Mouse (Mus musculus): Measurements from ENCODE around the gene Relch. TPM values are rescaled to one million over a fixed set of nuclear protein-coding genes. Genes with fewer than 3 reads are reported as not detected.
"Not testable (repeated sequence)": the region's sequence is repeated elsewhere in the genome, so short reads cannot be mapped to it uniquely, and the experiment has no call there.

The Relch gene
- polyA plus RNA-seq, 1 experiment from 2014 or later: 29.2 TPM

- POLR2A ChIA-PET: no interaction called here
- no peak for ATAC-seq
- in situ Hi-C loops (cut with MboI; ENCODE audit: low pct_unique_long_range_greater_than_20kb): loop anchor here (25.0 kb wide), 1 partner anchor 298 kb away; no protein-coding TSS in a partner anchor
- TF ChIP-seq CTCF (IDR thresholded peaks at IDR 0.05): no peak
- DNase-seq (ENCODE audit: low read depth, low spot score): no peak
- no peaks in the 10 kb centered on the region for H3K27me3 ChIP-seq
- CTCF ChIA-PET: interaction anchor here (1.2 kb wide), 1 partner anchor 8 kb away, joined by 4 read pairs; no protein-coding TSS in a partner anchor
Measured at GRCm38 (mm10) chr1:105739493-105739892, 75.8 kb downstream of the Relch start.

GRCm38 (mm10) chr1:105742481-105742880, 78.8 kb downstream of the Relch start:
- ATAC-seq (peak; percentile 41), DNase-seq (ENCODE audit: low read depth, low spot score) (peak; percentile 15)
- no peaks in the 10 kb centered on the region for H3K27me3 ChIP-seq
- ChIA-PET CTCF (no interaction called here), POLR2A (no interaction called here)
- TF ChIP-seq CTCF (IDR thresholded peaks at IDR 0.05): no peak
- in situ Hi-C loops (cut with MboI; ENCODE audit: low pct_unique_long_range_greater_than_20kb): loop anchor here (25.0 kb wide), 1 partner anchor 295 kb away; no protein-coding TSS in a partner anchor

- no peaks in the 10 kb centered on the region for H3K27me3 ChIP-seq
- POLR2A ChIA-PET: no interaction called here
- no peak for TF ChIP-seq CTCF (IDR thresholded peaks at IDR 0.05)
- DNase-seq (ENCODE audit: low read depth, low spot score) (peak; percentile 39), ATAC-seq (peak; percentile 57)
- CTCF ChIA-PET: interaction anchor here (1.0 to 1.6 kb wide), 4 partner anchors 9 to 290 kb away, joined by 3 to 4 read pairs (median 3); no protein-coding TSS in a partner anchor
- in situ Hi-C loops (cut with MboI; ENCODE audit: low pct_unique_long_range_greater_than_20kb): loop anchor here (25.0 kb wide), 1 partner anchor 291 kb away; no protein-coding TSS in a partner anchor
Measured at GRCm38 (mm10) chr1:105746444-105746843, 82.8 kb downstream of the Relch start.

- TF ChIP-seq CTCF (IDR thresholded peaks at IDR 0.05): no peak
- peak; percentile 76 for ATAC-seq
- ChIA-PET CTCF (interaction anchor here (1.0 to 1.8 kb wide), 5 partner anchors 8 to 289 kb away, joined by 3 to 4 read pairs (median 3); no protein-coding TSS in a partner anchor), POLR2A (no interaction called here)
- no peaks in the 10 kb centered on the region for H3K27me3 ChIP-seq
- in situ Hi-C loops (cut with MboI; ENCODE audit: low pct_unique_long_range_greater_than_20kb): loop anchor here (25.0 kb wide), 1 partner anchor 290 kb away; no protein-coding TSS in a partner anchor
- DNase-seq (ENCODE audit: low read depth, low spot score): no peak
Measured at GRCm38 (mm10) chr1:105746858-105747596, 83.4 kb downstream of the Relch start.

GRCm38 (mm10) chr1:105748091-105748799, 84.6 kb downstream of the Relch start:
- TF ChIP-seq CTCF (IDR thresholded peaks at IDR 0.05): no peak
- in situ Hi-C loops (cut with MboI; ENCODE audit: low pct_unique_long_range_greater_than_20kb): loop anchor here (25.0 kb wide), 1 partner anchor 289 kb away; no protein-coding TSS in a partner anchor
- POLR2A ChIA-PET: no interaction called here
- ATAC-seq (no peak), DNase-seq (ENCODE audit: low read depth, low spot score) (no peak)
- CTCF ChIA-PET: interaction anchor here (0.8 to 1.8 kb wide), 4 partner anchors 8 to 288 kb away, joined by 3 to 4 read pairs (median 3); no protein-coding TSS in a partner anchor
- no peaks in the 10 kb centered on the region for H3K27me3 ChIP-seq

- ATAC-seq (no peak), DNase-seq (ENCODE audit: low read depth, low spot score) (no peak)
- in situ Hi-C loops (cut with MboI; ENCODE audit: low pct_unique_long_range_greater_than_20kb): no loop called here
- no peaks in the 10 kb centered on the region for H3K27me3 ChIP-seq
- POLR2A ChIA-PET: no interaction called here
- CTCF ChIA-PET: interaction anchor here (0.7 to 1.0 kb wide), 2 partner anchors 12 to 14 kb away, joined by 3 read pairs; no protein-coding TSS in a partner anchor
- TF ChIP-seq CTCF (IDR thresholded peaks at IDR 0.05): no peak
Measured at GRCm38 (mm10) chr1:105752196-105752595, 88.5 kb downstream of the Relch start.

- POLR2A ChIA-PET: no interaction called here
- in situ Hi-C loops (cut with MboI; ENCODE audit: low pct_unique_long_range_greater_than_20kb): no loop called here
- no peak for DNase-seq (ENCODE audit: low read depth, low spot score)
- no peaks in the 10 kb centered on the region for H3K27me3 ChIP-seq
- no peak for ATAC-seq
- CTCF ChIA-PET: no interaction called here
- no peak for TF ChIP-seq CTCF (IDR thresholded peaks at IDR 0.05)
Measured at GRCm38 (mm10) chr1:105752944-105753343, 89.3 kb downstream of the Relch start.

- ChIA-PET POLR2A (no interaction called here), CTCF (interaction anchor here (1.7 kb wide), 1 partner anchor 12 kb away, joined by 4 read pairs; no protein-coding TSS in a partner anchor)
- H3K27me3 ChIP-seq: no peaks in the 10 kb centered on the region
- DNase-seq (ENCODE audit: low read depth, low spot score): no peak
- TF ChIP-seq CTCF (IDR thresholded peaks at IDR 0.05): no peak
- in situ Hi-C loops (cut with MboI; ENCODE audit: low pct_unique_long_range_greater_than_20kb): no loop called here
- no peak for ATAC-seq
Measured at GRCm38 (mm10) chr1:105758798-105759197, 95.1 kb downstream of the Relch start.

- in situ Hi-C loops (cut with MboI; ENCODE audit: low pct_unique_long_range_greater_than_20kb): no loop called here
- TF ChIP-seq CTCF (IDR thresholded peaks at IDR 0.05): no peak
- CTCF ChIA-PET: no interaction called here
- no peak for ATAC-seq
- POLR2A ChIA-PET: no interaction called here
- DNase-seq (ENCODE audit: low read depth, low spot score): no peak
- no peaks in the 10 kb centered on the region for H3K27me3 ChIP-seq
Measured at GRCm38 (mm10) chr1:105759422-105760165, 95.9 kb downstream of the Relch start.

- DNase-seq (ENCODE audit: low read depth, low spot score) (no peak), ATAC-seq (no peak)
- H3K27me3 ChIP-seq: no peaks in the 10 kb centered on the region
- no peak for TF ChIP-seq CTCF (IDR thresholded peaks at IDR 0.05)
- ChIA-PET POLR2A (no interaction called here), CTCF (interaction anchor here (1.2 to 1.3 kb wide), 2 partner anchors 10 to 13 kb away, joined by 3 read pairs; no protein-coding TSS in a partner anchor)
- in situ Hi-C loops (cut with MboI; ENCODE audit: low pct_unique_long_range_greater_than_20kb): no loop called here
Measured at GRCm38 (mm10) chr1:105765586-105765985, 101.9 kb downstream of the Relch start.

GRCm38 (mm10) chr1:105766099-105766498, 102.4 kb downstream of the Relch start:
- H3K27me3 ChIP-seq; ATAC-seq; in situ Hi-C loops (cut with MboI; ENCODE audit: low pct_unique_long_range_greater_than_20kb); DNase-seq (ENCODE audit: low read depth, low spot score); POLR2A ChIA-PET: not testable (repeated sequence)
- CTCF ChIA-PET: interaction anchor here (1.3 kb wide), 1 partner anchor 14 kb away, joined by 3 read pairs; no protein-coding TSS in a partner anchor

All from Patski (cell line).